Mouse (Mus musculus) stomach, embryonic 16.5 days (tissue): ENCODE measurements around the gene Pfn1. TPM values are rescaled to one million over a fixed set of nuclear protein-coding genes. Genes with fewer than 3 reads are reported as not detected.

ENCODE experiments used
- ATAC-seq: fragments of 200-750 bp; cut with Nextera tagmentation; 2 replicates; pipeline ENCODE4 v1.8.0; 2017; ENCODE audit warnings: moderate number of reproducible peaks, moderate TSS enrichment; ENCODE audit not compliant: insufficient read depth, low FRiP score
- H3K27ac ChIP-seq: fragments of 300-500 bp; sonication (generic); 2 replicates; pipeline ENCODE4 v1.5.1; 2014; ENCODE audit warnings: low read length
- H3K27me3 ChIP-seq: fragments of 300-500 bp; sonication (generic); 2 replicates; pipeline ENCODE4 v1.6.1; 2014; ENCODE audit warnings: low read length, control low read depth, mixed read lengths; ENCODE audit not compliant: control insufficient read depth, insufficient read depth
- H3K36me3 ChIP-seq: fragments of 300-500 bp; sonication (generic); 2 replicates; pipeline ENCODE4 v1.6.1; 2014; ENCODE audit warnings: low read length; ENCODE audit not compliant: control insufficient read depth, insufficient read depth
- H3K4me1 ChIP-seq: fragments of 300-500 bp; sonication (generic); 2 replicates; pipeline ENCODE4 v1.6.1; 2014; ENCODE audit warnings: low read length, control low read depth, mixed read lengths; ENCODE audit not compliant: control insufficient read depth, insufficient read depth
- H3K4me2 ChIP-seq: fragments of 300-500 bp; sonication (generic); 2 replicates; pipeline ENCODE4 v1.6.1; 2014; ENCODE audit warnings: low read depth, low read length, mixed read lengths
- H3K4me3 ChIP-seq: fragments of 300-500 bp; sonication (generic); replicated peaks from 2 replicates; pipeline ENCODE4 v1.5.1; 2014; ENCODE audit warnings: mild to moderate bottlenecking, low read length
- H3K9ac ChIP-seq: fragments of 300-500 bp; sonication (generic); 2 replicates; pipeline ENCODE4 v1.6.1; 2014; ENCODE audit warnings: low read length
- H3K9me3 ChIP-seq: fragments of 300-500 bp; sonication (generic); replicated peaks from 2 replicates; pipeline ENCODE4 v1.6.1; 2016; ENCODE audit warnings: low read length, control low read depth; ENCODE audit not compliant: control insufficient read depth
- WGBS: fragments of 180-500 bp; shearing (Covaris S2); extraction: QIAGEN DNeasy Blood & Tissue Kit; methylation state at CpG from one replicate; pipeline ENCODE4 v1.1.7; 2014; 5-methylcytosine and 5-hydroxymethylcytosine counted together
- polyA plus RNA-seq: library from polyadenylated mRNA; unstranded; fragments of >200 nt; fragmentation: Nextera tagmentation; extraction: Ambion mirVana; gene quantifications from 2 replicates; pipeline ENCODE4 v1.2.1, GENCODE M21; 2015

The Pfn1 gene
- polyA plus RNA-seq, 1 experiment from 2014 or later = 1,820 TPM

DNA sequence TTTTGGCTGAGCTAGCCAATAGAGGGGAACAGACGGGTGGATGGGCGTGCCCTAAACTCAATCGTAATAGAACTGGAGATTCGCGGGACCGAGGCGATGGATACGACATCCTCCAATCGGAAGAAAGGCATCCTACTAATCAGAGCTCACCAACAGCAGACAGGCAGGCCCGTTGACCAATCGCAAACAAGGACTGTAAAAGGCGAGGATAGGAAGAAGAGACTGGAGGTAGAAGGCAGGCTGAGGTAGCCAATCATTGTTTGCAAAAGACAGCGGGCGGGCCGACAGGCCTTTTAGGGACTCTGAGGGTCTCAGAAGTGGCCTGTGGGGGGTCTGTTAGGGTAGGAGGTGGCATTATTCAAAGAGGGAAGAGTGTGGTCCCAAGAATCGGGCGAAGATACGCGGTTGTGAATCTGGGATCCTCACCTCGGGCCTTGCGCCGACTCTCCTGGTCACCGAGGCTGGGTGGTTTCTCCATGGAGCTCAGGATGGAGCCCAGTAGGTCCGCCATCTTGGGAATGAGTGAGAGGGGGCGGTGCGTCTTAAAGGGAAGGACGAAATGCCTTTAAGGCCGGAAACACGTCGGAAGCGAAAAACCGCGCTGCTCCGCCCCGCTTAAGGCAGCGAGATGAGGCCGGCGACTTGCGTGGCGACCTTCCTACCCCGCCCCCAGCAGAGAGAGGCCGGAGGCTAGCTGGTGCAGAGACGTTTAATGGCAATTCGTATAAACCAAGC is 14.5 kb upstream of the Pfn1 start, which contains the start of gene Spag7:
TSS of gene Spag7 (minus strand) at position 646 of the 735 bp plus-strand sequence.
- Histone ChIP-seq H3K36me3 (peaks cover 11% of the 10 kb centered on the region), H3K27ac (peak within 1 kb of the TSS; percentile 99), H3K9ac (peak within 1 kb of the TSS; percentile 84), H3K4me3 (peak within 1 kb of the TSS; percentile 73), H3K9me3 (no peaks in the 10 kb centered on the region), H3K27me3 (no peaks in the 10 kb centered on the region), H3K4me1 (peaks cover 21% of the 10 kb centered on the region), H3K4me2 (peak within 1 kb of the TSS; percentile 94)
- ATAC-seq = peak; percentile 96
- under 1% methylated on average over 44 of the region's 44 CpGs for WGBS

DNA sequence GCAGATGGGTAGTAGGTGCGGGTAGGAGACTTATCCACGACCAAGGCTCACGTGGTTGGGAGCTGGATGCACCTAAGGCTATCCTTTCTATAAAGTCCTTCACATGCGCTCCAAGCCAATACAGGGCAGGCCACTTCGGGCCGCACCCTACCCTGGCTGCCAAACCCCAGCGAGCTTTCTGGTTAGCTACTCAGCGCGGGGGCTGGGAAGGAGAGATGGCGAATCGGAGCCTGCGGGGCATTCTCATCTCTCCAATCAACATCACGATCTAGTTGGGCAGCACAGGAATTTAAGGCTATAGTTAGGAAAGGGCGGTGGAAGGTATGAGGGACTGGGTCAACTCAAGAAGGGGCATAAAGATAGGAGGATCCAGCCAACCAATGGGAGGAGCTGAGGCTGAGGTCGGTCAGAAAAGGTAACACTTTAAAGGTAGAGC is 13.9 kb upstream of the Pfn1 start:
- H3K27ac ChIP-seq = peak overlapping the region; percentile 99
- H3K4me2 ChIP-seq = peak overlapping the region; percentile 94
- peak overlapping the region; percentile 73 for H3K4me3 ChIP-seq
- H3K9ac ChIP-seq = peak overlapping the region; percentile 82
- under 1% methylated on average over 15 of the region's 15 CpGs for WGBS
- ATAC-seq = peak; percentile 59; the same call in 1 of the 2 replicates
- no peaks in the 10 kb centered on the region for H3K9me3 ChIP-seq
- H3K27me3 ChIP-seq = no peaks in the 10 kb centered on the region
- H3K4me1 ChIP-seq = peaks cover 21% of the 10 kb centered on the region
- H3K36me3 ChIP-seq = peaks cover 15% of the 10 kb centered on the region

GRCm38 (mm10) chr11:70667271-70668150 is 13.1 kb upstream of the Pfn1 start:
- Histone ChIP-seq H3K4me3 (peak overlapping the region; percentile 73), H3K27ac (peak overlapping the region; percentile 99), H3K9me3 (no peaks in the 10 kb centered on the region), H3K4me2 (peak overlapping the region; percentile 94), H3K36me3 (peaks cover 15% of the 10 kb centered on the region), H3K4me1 (peaks cover 21% of the 10 kb centered on the region), H3K9ac (peak overlapping the region; percentile 82), H3K27me3 (no peaks in the 10 kb centered on the region)
- ATAC-seq = no peak
- WGBS = 60% methylated on average over 14 of the region's 14 CpGs

- Histone ChIP-seq H3K4me2 (no peak overlapping the region), H3K27ac (no peak overlapping the region), H3K4me3 (no peak overlapping the region), H3K9ac (no peak overlapping the region), H3K4me1 (peaks cover 21% of the 10 kb centered on the region), H3K27me3 (no peaks in the 10 kb centered on the region), H3K36me3 (peaks cover 15% of the 10 kb centered on the region), H3K9me3 (no peaks in the 10 kb centered on the region)
- WGBS = 93% methylated on average over 8 of the region's 8 CpGs
- ATAC-seq = no peak
Observed at GRCm38 (mm10) chr11:70666687-70667086, 12.2 kb upstream of the Pfn1 start.

GRCm38 (mm10) chr11:70664741-70665140 is 10.3 kb upstream of the Pfn1 start:
- Histone ChIP-seq H3K9ac (no peak overlapping the region), H3K4me1 (peaks cover 10% of the 10 kb centered on the region), H3K27ac (no peak overlapping the region), H3K27me3 (no peaks in the 10 kb centered on the region), H3K9me3 (no peaks in the 10 kb centered on the region), H3K4me2 (no peak overlapping the region), H3K36me3 (peaks cover 15% of the 10 kb centered on the region), H3K4me3 (no peak overlapping the region)
- WGBS = 92% methylated on average over 9 of the region's 9 CpGs
- no peak for ATAC-seq

DNA sequence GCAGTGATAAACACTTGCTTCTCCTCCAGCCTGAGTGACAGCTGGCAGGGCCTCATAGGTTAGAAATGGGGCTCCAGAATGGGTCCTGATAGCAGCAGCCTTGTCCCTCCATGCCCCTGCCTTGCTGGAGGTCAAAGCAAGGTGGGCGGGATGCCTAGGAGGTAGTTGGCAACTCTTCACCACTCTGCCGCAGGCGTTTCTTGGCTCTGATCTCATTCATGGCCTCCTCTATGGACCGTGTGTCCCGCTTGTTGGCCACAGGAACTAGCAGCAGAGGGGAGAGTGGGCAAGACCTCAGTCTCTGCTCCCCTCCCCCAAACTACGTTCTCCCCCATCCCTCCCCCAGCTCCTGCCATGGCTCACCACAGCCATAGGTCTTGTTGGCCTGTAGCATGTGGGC is 9.5 kb upstream of the Pfn1 start:
- no peak overlapping the region for H3K27ac ChIP-seq
- H3K4me2 ChIP-seq = no peak overlapping the region
- peaks cover 10% of the 10 kb centered on the region for H3K4me1 ChIP-seq
- no peak for ATAC-seq
- no peaks in the 10 kb centered on the region for H3K27me3 ChIP-seq
- no peaks in the 10 kb centered on the region for H3K9me3 ChIP-seq
- H3K4me3 ChIP-seq = no peak overlapping the region
- H3K36me3 ChIP-seq = peaks cover 15% of the 10 kb centered on the region
- 84% methylated on average over 6 of the region's 6 CpGs for WGBS
- no peak overlapping the region for H3K9ac ChIP-seq

DNA sequence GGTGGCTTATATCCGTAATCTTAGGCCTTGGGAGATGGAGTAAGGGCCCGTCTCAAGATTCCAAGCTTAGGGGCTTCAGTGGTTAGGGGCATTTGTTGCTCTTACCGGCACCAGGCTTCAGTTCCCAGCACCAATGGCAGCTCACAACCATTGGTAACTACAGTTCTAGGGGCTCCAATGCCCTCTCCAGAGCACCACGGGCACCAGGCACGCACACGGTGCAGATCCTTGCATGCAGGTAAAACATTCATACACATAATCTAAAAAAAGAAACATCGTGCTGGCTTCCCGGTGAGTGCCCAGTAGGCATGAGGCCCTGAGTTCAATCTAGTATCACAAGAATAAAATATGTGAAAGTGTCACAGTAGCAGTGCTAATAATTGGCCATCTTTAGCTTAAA is 8.7 kb upstream of the Pfn1 start:
- 90% methylated on average over 8 of the region's 8 CpGs for WGBS

DNA sequence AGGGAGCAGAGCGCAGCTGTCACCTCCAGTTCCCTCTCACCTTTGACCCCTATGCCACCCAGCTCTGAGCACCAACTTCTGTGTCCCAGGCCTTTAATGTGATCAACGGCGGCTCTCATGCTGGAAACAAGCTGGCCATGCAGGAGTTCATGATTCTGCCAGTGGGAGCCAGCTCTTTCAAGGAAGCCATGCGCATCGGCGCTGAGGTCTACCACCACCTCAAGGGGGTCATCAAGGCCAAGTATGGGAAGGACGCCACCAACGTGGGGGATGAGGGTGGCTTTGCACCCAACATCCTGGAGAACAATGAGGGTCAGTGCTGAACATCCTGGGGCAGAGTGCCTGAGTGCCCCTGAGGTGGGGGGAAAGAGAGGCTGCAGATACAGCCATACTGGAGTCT is 6.1 kb upstream of the Pfn1 start:
- Histone ChIP-seq H3K4me1 (peaks cover 20% of the 10 kb centered on the region), H3K27ac (no peak overlapping the region), H3K9me3 (no peaks in the 10 kb centered on the region), H3K36me3 (peaks cover 15% of the 10 kb centered on the region), H3K4me2 (no peak overlapping the region), H3K9ac (no peak overlapping the region), H3K4me3 (no peak overlapping the region), H3K27me3 (no peaks in the 10 kb centered on the region)
- WGBS = 87% methylated on average over 8 of the region's 8 CpGs
- ATAC-seq = no peak

More for the DNA sequence above, 8.7 kb upstream of the Pfn1 start:
- no peaks in the 10 kb centered on the region for H3K27me3 ChIP-seq
- no peak overlapping the region for H3K27ac ChIP-seq
- H3K4me1 ChIP-seq = peaks cover 10% of the 10 kb centered on the region
- no peak overlapping the region for H3K4me3 ChIP-seq
- H3K9ac ChIP-seq = no peak overlapping the region
- ATAC-seq = no peak
- H3K4me2 ChIP-seq = no peak overlapping the region
- peaks cover 15% of the 10 kb centered on the region for H3K36me3 ChIP-seq
- no peaks in the 10 kb centered on the region for H3K9me3 ChIP-seq

GRCm38 (mm10) chr11:70658942-70659341 is 4.5 kb upstream of the Pfn1 start:
- Histone ChIP-seq H3K27me3 (no peaks in the 10 kb centered on the region), H3K4me3 (no peak overlapping the region), H3K27ac (no peak overlapping the region), H3K4me2 (no peak overlapping the region), H3K4me1 (peaks cover 20% of the 10 kb centered on the region), H3K9me3 (no peaks in the 10 kb centered on the region), H3K36me3 (peaks cover 4% of the 10 kb centered on the region; the same call in 1 of the 2 replicates), H3K9ac (no peak overlapping the region)
- no peak for ATAC-seq
- 60% methylated on average over 8 of the region's 8 CpGs for WGBS
